Mouse (Mus musculus): ENCODE measurements around the gene Arhgef12. TPM values are rescaled to one million over a fixed set of nuclear protein-coding genes. Genes with fewer than 3 reads are reported as not detected.
"Not testable (repeated sequence)": the region's sequence is repeated elsewhere in the genome, so short reads cannot be mapped to it uniquely, and the experiment has no call there.

Arhgef12 gene
- total and polyA plus RNA-seq, 3 experiments: 34.8 to 150 (median 136) TPM

- no peak overlapping the region for H3K9ac ChIP-seq (ENCODE audit: low read depth, low read length)
- H3K4me3 ChIP-seq: no peak overlapping the region
- no peak overlapping the region for H3K27ac ChIP-seq
- peaks cover 6% of the 10 kb centered on the region for H3K4me1 ChIP-seq (ENCODE audit: control insufficient read depth, insufficient read depth, low read length)
- intact Hi-C loops (cut with DNase I): no loop called here
- 95% methylated on average over 2 of the region's 2 CpGs for WGBS
- DNase-seq: no peak
- no peaks in the 10 kb centered on the region for H3K79me2 ChIP-seq (replicated peaks; ENCODE audit: control insufficient read depth, insufficient read depth, low read length)
- no peaks in the 10 kb centered on the region for H3K36me3 ChIP-seq (ENCODE audit: control insufficient read depth, insufficient read depth, low read length)
- no peaks in the 10 kb centered on the region for H3K27me3 ChIP-seq (ENCODE audit: control insufficient read depth, insufficient read depth, low read length)
- peak; percentile 50 for TF ChIP-seq CTCF (IDR thresholded peaks at IDR 0.05)
- no peak for TF ChIP-seq EP300 (IDR thresholded peaks at IDR 0.05; ENCODE audit: insufficient read depth, low read depth, low read length)
- no peak for TF ChIP-seq POLR2A (IDR thresholded peaks at IDR 0.05; ENCODE audit: insufficient read depth, low read depth, low read length)
Observed at GRCm38 (mm10) chr9:43130684-43131083, 23.6 kb upstream of the Arhgef12 start.

GRCm38 (mm10) chr9:43127101-43127787, 20.2 kb upstream of the Arhgef12 start:
- TF ChIP-seq POLR2A (IDR thresholded peaks at IDR 0.05; ENCODE audit: insufficient read depth, low read depth, low read length) (no peak), EP300 (IDR thresholded peaks at IDR 0.05; ENCODE audit: insufficient read depth, low read depth, low read length) (no peak), CTCF (IDR thresholded peaks at IDR 0.05) (no peak)
- H3K4me3 ChIP-seq: no peak overlapping the region
- peaks cover 6% of the 10 kb centered on the region for H3K4me1 ChIP-seq (ENCODE audit: control insufficient read depth, insufficient read depth, low read length)
- intact Hi-C loops (cut with DNase I): no loop called here
- H3K9ac ChIP-seq (ENCODE audit: low read depth, low read length): peak overlapping the region; percentile 15; the same call in 1 of the 2 replicates
- H3K27ac ChIP-seq: peak overlapping the region; percentile 56
- no peaks in the 10 kb centered on the region for H3K36me3 ChIP-seq (ENCODE audit: control insufficient read depth, insufficient read depth, low read length)
- peak; percentile 78 to 82 for DNase-seq
- H3K79me2 ChIP-seq (replicated peaks; ENCODE audit: control insufficient read depth, insufficient read depth, low read length): no peaks in the 10 kb centered on the region
- whole genome bisulfite sequencing: 24% methylated on average over 10 of the region's 10 CpGs
- no peaks in the 10 kb centered on the region for H3K27me3 ChIP-seq (ENCODE audit: control insufficient read depth, insufficient read depth, low read length)

GRCm38 (mm10) chr9:43122379-43122778, 15.3 kb upstream of the Arhgef12 start:
- TF ChIP-seq CTCF (IDR thresholded peaks at IDR 0.05) (peak; percentile 69), POLR2A (IDR thresholded peaks at IDR 0.05; ENCODE audit: insufficient read depth, low read depth, low read length) (no peak), EP300 (IDR thresholded peaks at IDR 0.05; ENCODE audit: insufficient read depth, low read depth, low read length) (0 out of 2 replicates have a peak, but pooled peaks have one; percentile 28)
- Histone ChIP-seq H3K4me1 (ENCODE audit: control insufficient read depth, insufficient read depth, low read length) (peaks cover 5% of the 10 kb centered on the region), H3K27ac (no peak overlapping the region), H3K4me3 (no peak overlapping the region), H3K27me3 (ENCODE audit: control insufficient read depth, insufficient read depth, low read length) (no peaks in the 10 kb centered on the region), H3K79me2 (replicated peaks; ENCODE audit: control insufficient read depth, insufficient read depth, low read length) (no peaks in the 10 kb centered on the region), H3K9ac (ENCODE audit: low read depth, low read length) (no peak overlapping the region), H3K36me3 (ENCODE audit: control insufficient read depth, insufficient read depth, low read length) (no peaks in the 10 kb centered on the region)
- DNase-seq: no peak
- intact Hi-C loops (cut with DNase I): no loop called here
- 0% methylated on average over 1 of the region's 1 CpGs for WGBS

GRCm38 (mm10) chr9:43121948-43122347, 14.9 kb upstream of the Arhgef12 start:
- DNase-seq; H3K27ac ChIP-seq; intact Hi-C loops (cut with DNase I); H3K36me3 ChIP-seq (ENCODE audit: control insufficient read depth, insufficient read depth, low read length); H3K4me3 ChIP-seq; H3K27me3 ChIP-seq (ENCODE audit: control insufficient read depth, insufficient read depth, low read length); H3K4me1 ChIP-seq (ENCODE audit: control insufficient read depth, insufficient read depth, low read length); H3K9ac ChIP-seq (ENCODE audit: low read depth, low read length); H3K79me2 ChIP-seq (replicated peaks; ENCODE audit: control insufficient read depth, insufficient read depth, low read length): not testable (repeated sequence)
- 89% methylated on average over 2 of the region's 2 CpGs for WGBS

GRCm38 (mm10) chr9:43116997-43117336, 9.9 kb upstream of the Arhgef12 start:
- WGBS: 92% methylated on average over 6 of the region's 6 CpGs
- Histone ChIP-seq H3K79me2 (replicated peaks; ENCODE audit: control insufficient read depth, insufficient read depth, low read length) (no peaks in the 10 kb centered on the region), H3K4me3 (no peak overlapping the region), H3K27me3 (ENCODE audit: control insufficient read depth, insufficient read depth, low read length) (no peaks in the 10 kb centered on the region), H3K9ac (ENCODE audit: low read depth, low read length) (no peak overlapping the region), H3K4me1 (ENCODE audit: control insufficient read depth, insufficient read depth, low read length) (peaks cover 3% of the 10 kb centered on the region), H3K36me3 (ENCODE audit: control insufficient read depth, insufficient read depth, low read length) (peaks cover 7% of the 10 kb centered on the region), H3K27ac (no peak overlapping the region; the same call in 1 of the 2 replicates)
- no peak for DNase-seq
- TF ChIP-seq POLR2A (IDR thresholded peaks at IDR 0.05; ENCODE audit: insufficient read depth, low read depth, low read length): no peak
- no peak for TF ChIP-seq EP300 (IDR thresholded peaks at IDR 0.05; ENCODE audit: insufficient read depth, low read depth, low read length)
- TF ChIP-seq CTCF (IDR thresholded peaks at IDR 0.05): no peak
- intact Hi-C loops (cut with DNase I): no loop called here

- TF ChIP-seq CTCF (IDR thresholded peaks at IDR 0.05): no peak
- TF ChIP-seq POLR2A (IDR thresholded peaks at IDR 0.05; ENCODE audit: insufficient read depth, low read depth, low read length): no peak
- TF ChIP-seq EP300 (IDR thresholded peaks at IDR 0.05; ENCODE audit: insufficient read depth, low read depth, low read length): no peak
- peak; percentile 79 to 80 for DNase-seq
- Histone ChIP-seq H3K27ac (peak within 1 kb of the TSS; percentile 82), H3K4me3 (peak within 1 kb of the TSS; percentile 64), H3K4me1 (ENCODE audit: control insufficient read depth, insufficient read depth, low read length) (peaks cover 3% of the 10 kb centered on the region), H3K79me2 (replicated peaks; ENCODE audit: control insufficient read depth, insufficient read depth, low read length) (no peaks in the 10 kb centered on the region), H3K27me3 (ENCODE audit: control insufficient read depth, insufficient read depth, low read length) (no peaks in the 10 kb centered on the region), H3K36me3 (ENCODE audit: control insufficient read depth, insufficient read depth, low read length) (peaks cover 7% of the 10 kb centered on the region), H3K9ac (ENCODE audit: low read depth, low read length) (peak within 1 kb of the TSS; percentile 68)
- 7% methylated on average over 55 of the region's 55 CpGs for WGBS
- intact Hi-C loops (cut with DNase I): no loop called here
Observed at GRCm38 (mm10) chr9:43116134-43116996, 9.3 kb upstream of the Arhgef12 start, which contains the start of gene Tmem136. TSS of gene Tmem136 (minus strand) at chr9:43116570.

All from heart, adult 2 months (tissue).